Mouse (Mus musculus) liver, embryonic 12.5 days (tissue): Measurements from ENCODE around the gene Rnf128. TPM values are rescaled to one million over a fixed set of nuclear protein-coding genes. Genes with fewer than 3 reads are reported as not detected.
A peak's percentile ranks its signal among the peaks of the same experiment; 100 is the strongest.
"Not testable (repeated sequence)": the region's sequence is repeated elsewhere in the genome, so short reads cannot be mapped to it uniquely, and the experiment has no call there.

Experiments used
- ATAC-seq: fragments of 200-750 bp; cut with Nextera tagmentation; 2 replicates; pipeline ENCODE4 v1.8.0; 2017; ENCODE audit warnings: moderate number of reproducible peaks, mild to moderate bottlenecking, moderate library complexity
- H3K27ac ChIP-seq: fragments of 300-500 bp; sonication (generic); 2 replicates; pipeline ENCODE4 v1.5.1; 2016; ENCODE audit warnings: mild to moderate bottlenecking
- H3K27me3 ChIP-seq: fragments of 300-500 bp; sonication (generic); replicated peaks from 2 replicates; pipeline ENCODE4 v1.6.1; 2016; ENCODE audit warnings: mild to moderate bottlenecking, moderate library complexity
- H3K36me3 ChIP-seq: fragments of 300-500 bp; sonication (generic); 2 replicates; pipeline ENCODE4 v1.6.1; 2016; ENCODE audit warnings: mild to moderate bottlenecking, moderate library complexity
- H3K4me1 ChIP-seq: fragments of 300-500 bp; sonication (generic); 2 replicates; pipeline ENCODE4 v1.6.1; 2016
- H3K4me2 ChIP-seq: fragments of 300-500 bp; sonication (generic); 2 replicates; pipeline ENCODE4 v1.6.1; 2016; ENCODE audit warnings: mild to moderate bottlenecking, moderate library complexity
- H3K4me3 ChIP-seq: fragments of 300-500 bp; sonication (generic); 2 replicates; pipeline ENCODE4 v1.5.1; 2016; ENCODE audit warnings: mild to moderate bottlenecking, moderate library complexity
- H3K9ac ChIP-seq: fragments of 300-500 bp; sonication (generic); 2 replicates; pipeline ENCODE4 v1.6.1; 2016; ENCODE audit warnings: mild to moderate bottlenecking, moderate library complexity
- H3K9me3 ChIP-seq: fragments of 300-500 bp; sonication (generic); replicated peaks from 2 replicates; pipeline ENCODE4 v1.6.1; 2016; ENCODE audit warnings: mild to moderate bottlenecking, moderate library complexity
- WGBS: fragments of 180-500 bp; shearing (Covaris S2); methylation state at CpG from one replicate; pipeline ENCODE4 v1.1.7; 2016; ENCODE audit not compliant: insufficient replicate concordance; 5-methylcytosine and 5-hydroxymethylcytosine counted together
- polyA plus RNA-seq: library from polyadenylated mRNA; unstranded; fragments of >200 nt; fragmentation: Nextera tagmentation; extraction: Ambion mirVana; gene quantifications from 2 replicates; pipeline ENCODE4 v1.2.1, GENCODE M21; 2016

Rnf128 gene
- polyA plus RNA-seq, 1 experiment from 2014 or later, result 39.5 TPM

- Histone ChIP-seq H3K4me2 (peak overlapping the region; percentile 46), H3K36me3 (no peaks in the 10 kb centered on the region), H3K4me1 (peaks cover 14% of the 10 kb centered on the region), H3K4me3 (no peak overlapping the region), H3K9ac (no peak overlapping the region), H3K27ac (peak overlapping the region; percentile 40; the same call in 1 of the 2 replicates), H3K9me3 (no peaks in the 10 kb centered on the region), H3K27me3 (no peaks in the 10 kb centered on the region)
- ATAC-seq, result peak; percentile 91
- 48% methylated on average over 5 of the region's 5 CpGs for WGBS
These were observed 726 bp upstream of the Rnf128 start for GRCm38 (mm10) chrX:139562255-139562924.

DNA sequence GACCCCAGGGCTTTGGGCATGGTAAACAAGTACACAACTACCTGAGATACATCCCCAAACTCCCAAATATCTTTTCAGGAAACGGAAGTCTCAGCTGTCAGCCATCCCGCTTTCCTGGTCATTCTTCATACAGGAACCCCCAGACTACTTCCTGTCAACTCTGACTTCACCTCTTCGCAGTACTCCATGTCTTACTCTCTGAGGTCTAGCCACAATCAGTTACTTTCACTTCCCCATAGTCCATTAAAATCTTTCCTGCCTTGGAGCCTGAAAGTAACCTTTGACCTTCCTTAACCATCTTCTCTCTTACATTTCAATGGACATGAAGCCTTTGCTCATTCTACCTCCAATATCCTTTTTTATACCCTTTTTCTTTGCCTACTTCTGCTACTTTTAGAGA lies 6.9 kb downstream of the Rnf128 start:
- H3K27me3 ChIP-seq, result no peaks in the 10 kb centered on the region
- H3K4me2 ChIP-seq, result no peak overlapping the region
- H3K4me3 ChIP-seq, result no peak overlapping the region
- H3K4me1 ChIP-seq, result no peaks in the 10 kb centered on the region
- 71% methylated on average over 3 of the region's 3 CpGs for WGBS
- H3K36me3 ChIP-seq, result no peaks in the 10 kb centered on the region
- ATAC-seq, result no peak
- H3K9ac ChIP-seq, result no peak overlapping the region
- no peak overlapping the region for H3K27ac ChIP-seq
- no peaks in the 10 kb centered on the region for H3K9me3 ChIP-seq

- WGBS, result 57% methylated on average over 6 of the region's 6 CpGs
- no peak for ATAC-seq
These were observed 15.6 kb downstream of the Rnf128 start for GRCm38 (mm10) chrX:139578649-139579278.

GRCm38 (mm10) chrX:139583616-139584015 lies 20.5 kb downstream of the Rnf128 start:
- WGBS, result 46% methylated on average over 4 of the region's 4 CpGs
- ATAC-seq, result no peak
- Histone ChIP-seq H3K9ac (no peak overlapping the region), H3K4me2 (no peak overlapping the region), H3K4me3 (no peak overlapping the region), H3K9me3 (no peaks in the 10 kb centered on the region), H3K4me1 (no peaks in the 10 kb centered on the region), H3K27me3 (no peaks in the 10 kb centered on the region), H3K27ac (no peak overlapping the region), H3K36me3 (no peaks in the 10 kb centered on the region)

More at GRCm38 (mm10) chrX:139578649-139579278, 15.6 kb downstream of the Rnf128 start:
- H3K4me3 ChIP-seq, result no peak overlapping the region
- no peak overlapping the region for H3K9ac ChIP-seq
- no peaks in the 10 kb centered on the region for H3K36me3 ChIP-seq
- H3K4me2 ChIP-seq, result no peak overlapping the region
- H3K4me1 ChIP-seq, result no peaks in the 10 kb centered on the region
- no peaks in the 10 kb centered on the region for H3K9me3 ChIP-seq
- no peak overlapping the region for H3K27ac ChIP-seq
- no peaks in the 10 kb centered on the region for H3K27me3 ChIP-seq

DNA sequence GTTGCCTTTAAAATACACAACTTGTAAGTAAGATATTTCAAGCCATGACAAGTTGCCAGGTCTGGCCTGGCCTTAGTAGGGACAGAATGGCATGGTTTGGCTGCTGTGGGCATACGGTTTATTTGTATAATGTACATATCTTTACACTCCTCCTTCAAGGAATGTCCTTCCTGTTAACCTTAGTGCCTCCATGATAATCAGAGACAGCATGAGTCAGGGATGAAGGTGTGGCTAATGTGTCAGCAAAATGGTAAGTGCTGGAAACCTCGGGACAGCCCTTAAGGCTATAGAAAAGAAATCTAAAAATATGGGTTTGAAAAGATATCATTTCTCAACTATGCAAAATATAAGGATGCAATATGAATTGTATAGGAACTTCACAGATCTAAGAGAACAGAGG lies 23.6 kb downstream of the Rnf128 start:
- not testable (repeated sequence) for H3K9ac ChIP-seq, H3K36me3 ChIP-seq, H3K9me3 ChIP-seq, H3K4me2 ChIP-seq, H3K4me1 ChIP-seq, ATAC-seq, H3K27ac ChIP-seq, H3K4me3 ChIP-seq, H3K27me3 ChIP-seq
- WGBS, result 42% methylated on average over 2 of the region's 2 CpGs

DNA sequence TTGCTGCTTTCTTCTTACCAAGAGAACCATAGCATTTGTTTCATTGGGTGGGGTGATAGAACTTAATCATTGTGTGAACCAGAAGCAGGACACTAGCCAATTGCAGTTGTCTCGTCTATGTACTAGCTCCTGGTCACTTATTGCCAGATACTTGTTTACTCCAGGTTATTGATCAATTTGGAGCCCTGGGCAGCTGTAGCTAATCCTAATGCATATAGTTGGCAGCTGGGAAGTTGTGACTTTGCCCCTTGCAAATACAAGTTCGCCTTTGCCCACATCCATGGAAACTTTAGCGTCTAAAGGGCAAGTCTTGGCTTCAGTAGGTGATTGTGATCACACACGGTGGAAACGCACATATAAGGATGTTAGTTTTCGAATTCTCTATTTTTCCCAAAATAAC lies 33.3 kb downstream of the Rnf128 start:
- ATAC-seq, result no peak
- no peak overlapping the region for H3K4me2 ChIP-seq
- peaks cover 4% of the 10 kb centered on the region; the same call in 1 of the 2 replicates for H3K4me1 ChIP-seq
- no peak overlapping the region for H3K4me3 ChIP-seq
- H3K9me3 ChIP-seq, result no peaks in the 10 kb centered on the region
- H3K9ac ChIP-seq, result no peak overlapping the region
- H3K27ac ChIP-seq, result no peak overlapping the region
- H3K27me3 ChIP-seq, result no peaks in the 10 kb centered on the region
- 72% methylated on average over 6 of the region's 6 CpGs for WGBS
- no peaks in the 10 kb centered on the region for H3K36me3 ChIP-seq

- H3K9me3 ChIP-seq, result no peaks in the 10 kb centered on the region
- H3K9ac ChIP-seq, result peak overlapping the region; percentile 74
- WGBS, result 4% methylated on average over 37 of the region's 44 CpGs
- H3K4me3 ChIP-seq, result peak overlapping the region; percentile 72
- H3K27me3 ChIP-seq, result peaks cover 18% of the 10 kb centered on the region
- peak; percentile 97 for ATAC-seq
- H3K4me1 ChIP-seq, result peaks cover 11% of the 10 kb centered on the region
- no peaks in the 10 kb centered on the region for H3K36me3 ChIP-seq
- peak overlapping the region; percentile 62 for H3K27ac ChIP-seq
- H3K4me2 ChIP-seq, result peak overlapping the region; percentile 85
These were observed 47.1 kb downstream of the Rnf128 start for GRCm38 (mm10) chrX:139610033-139610764.

DNA sequence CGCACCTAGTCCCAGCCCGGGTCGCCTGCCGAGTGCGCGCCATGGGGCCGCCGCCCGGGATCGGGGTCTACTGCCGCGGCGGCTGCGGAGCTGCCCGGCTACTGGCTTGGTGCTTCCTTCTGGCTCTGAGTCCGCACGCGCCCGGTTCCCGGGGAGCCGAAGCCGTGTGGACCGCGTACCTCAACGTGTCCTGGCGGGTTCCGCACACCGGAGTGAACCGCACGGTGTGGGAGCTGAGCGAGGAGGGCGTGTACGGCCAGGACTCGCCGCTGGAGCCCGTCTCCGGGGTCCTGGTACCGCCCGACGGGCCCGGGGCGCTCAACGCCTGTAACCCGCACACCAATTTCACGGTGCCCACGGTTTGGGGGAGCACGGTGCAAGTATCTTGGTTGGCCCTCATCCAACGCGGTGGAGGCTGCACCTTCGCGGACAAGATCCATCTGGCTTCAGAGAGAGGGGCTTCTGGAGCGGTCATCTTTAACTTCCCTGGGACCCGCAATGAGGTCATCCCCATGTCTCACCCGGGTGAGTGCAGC lies 47.7 kb downstream of the Rnf128 start:
- Histone ChIP-seq H3K4me3 (peak overlapping the region; percentile 72), H3K9me3 (no peaks in the 10 kb centered on the region), H3K27me3 (peaks cover 18% of the 10 kb centered on the region), H3K4me2 (peak overlapping the region; percentile 85), H3K36me3 (no peaks in the 10 kb centered on the region), H3K27ac (peak overlapping the region; percentile 62; the same call in 1 of the 2 replicates), H3K9ac (peak overlapping the region; percentile 74), H3K4me1 (peaks cover 11% of the 10 kb centered on the region)
- peak; percentile 80 for ATAC-seq
- WGBS, result 7% methylated on average over 48 of the region's 54 CpGs

DNA sequence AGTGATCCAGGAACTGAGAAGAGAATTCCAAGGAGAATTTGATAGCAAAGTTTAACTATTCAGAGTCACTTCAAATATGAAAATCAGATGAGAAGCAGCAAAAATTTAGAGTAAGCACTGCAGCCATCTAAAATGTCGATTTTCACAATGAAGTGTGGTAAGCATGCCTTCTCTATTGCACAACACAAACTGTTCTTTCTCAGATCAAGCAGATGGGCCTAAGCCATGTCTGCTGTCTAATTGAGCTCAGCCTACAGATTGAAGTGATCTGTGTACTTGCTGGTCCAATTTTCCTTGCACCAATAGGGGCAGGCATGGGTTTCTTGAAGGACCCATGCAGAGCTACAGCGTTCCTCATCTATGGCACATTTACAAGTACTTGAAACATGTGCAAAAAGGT lies 51.6 kb downstream of the Rnf128 start:
- no peak overlapping the region for H3K4me2 ChIP-seq
- WGBS, result 54% methylated on average over 2 of the region's 2 CpGs
- H3K4me3 ChIP-seq, result no peak overlapping the region
- H3K9ac ChIP-seq, result no peak overlapping the region
- H3K27me3 ChIP-seq, result peaks cover 18% of the 10 kb centered on the region
- H3K9me3 ChIP-seq, result no peaks in the 10 kb centered on the region
- H3K4me1 ChIP-seq, result peaks cover 7% of the 10 kb centered on the region
- ATAC-seq, result no peak
- no peak overlapping the region for H3K27ac ChIP-seq
- no peaks in the 10 kb centered on the region for H3K36me3 ChIP-seq

- H3K4me1 ChIP-seq, result no peaks in the 10 kb centered on the region
- no peaks in the 10 kb centered on the region for H3K9me3 ChIP-seq
- H3K27ac ChIP-seq, result no peak overlapping the region
- H3K9ac ChIP-seq, result no peak overlapping the region
- WGBS, result 81% methylated on average over 3 of the region's 4 CpGs
- ATAC-seq, result no peak
- H3K36me3 ChIP-seq, result no peaks in the 10 kb centered on the region
- no peaks in the 10 kb centered on the region for H3K27me3 ChIP-seq
- no peak overlapping the region for H3K4me3 ChIP-seq
- no peak overlapping the region for H3K4me2 ChIP-seq
These were observed 59.0 kb downstream of the Rnf128 start for GRCm38 (mm10) chrX:139622071-139622470.

- H3K9me3 ChIP-seq, result no peaks in the 10 kb centered on the region
- no peak for ATAC-seq
These were observed 71.6 kb downstream of the Rnf128 start for GRCm38 (mm10) chrX:139634758-139635157.

DNA sequence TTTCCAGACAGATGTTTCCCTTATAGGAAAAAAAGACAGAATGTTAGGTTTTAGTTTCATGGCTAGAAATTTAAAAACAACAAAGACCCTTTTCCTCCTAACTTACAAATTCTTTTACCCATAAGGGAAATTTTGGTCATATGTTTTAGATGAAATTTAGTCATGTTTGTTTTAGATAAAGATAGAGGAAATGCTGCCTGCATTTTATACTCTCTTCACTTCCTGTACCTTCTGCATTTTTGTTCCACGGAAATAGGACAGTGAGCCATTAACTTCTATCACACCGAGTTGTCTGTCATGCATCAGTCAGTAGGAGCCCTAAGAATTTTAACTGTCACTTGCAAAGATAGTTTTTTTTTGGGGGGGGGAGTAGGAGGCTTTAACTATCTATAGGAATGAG lies 76.6 kb downstream of the Rnf128 start:
- H3K9ac ChIP-seq, result no peak overlapping the region
- no peak overlapping the region for H3K27ac ChIP-seq
- WGBS, result 25% methylated on average over 2 of the region's 2 CpGs
- H3K4me2 ChIP-seq, result no peak overlapping the region
- no peaks in the 10 kb centered on the region for H3K9me3 ChIP-seq
- no peaks in the 10 kb centered on the region for H3K4me1 ChIP-seq
- no peak for ATAC-seq
- H3K36me3 ChIP-seq, result no peaks in the 10 kb centered on the region
- no peak overlapping the region for H3K4me3 ChIP-seq
- H3K27me3 ChIP-seq, result no peaks in the 10 kb centered on the region

More at GRCm38 (mm10) chrX:139634758-139635157, 71.6 kb downstream of the Rnf128 start:
- H3K27ac ChIP-seq, result no peak overlapping the region
- H3K9ac ChIP-seq, result no peak overlapping the region
- no peak overlapping the region for H3K4me2 ChIP-seq
- H3K36me3 ChIP-seq, result no peaks in the 10 kb centered on the region
- 76% methylated on average over 4 of the region's 4 CpGs for WGBS
- no peaks in the 10 kb centered on the region for H3K27me3 ChIP-seq
- no peak overlapping the region for H3K4me3 ChIP-seq
- H3K4me1 ChIP-seq, result no peaks in the 10 kb centered on the region
